Mouse (Mus musculus): ENCODE measurements around the gene Zbtb32.

The Zbtb32 gene

GRCm38 (mm10) chr7:30540572-30540971 lies 58.1 kb downstream of the Zbtb32 start:
- DNase-seq (ENCODE audit: low spot score in 2 of 2), result no peak

Measured in frontal cortex, postnatal 25 days (tissue).